9 mouse cellular contexts compared by ENCODE assay signal in genomic region chr12:33955606-33956295, GRCm38 (mm10). TPM values are rescaled to one million over a fixed set of nuclear protein-coding genes. Genes with fewer than 3 reads are reported as not detected.
DNase-seq lines count a peak whose midpoint lies in the region; ATAC-seq lines count a peak whose summit lies in the region.
"Had no signal": no experiment of that assay in that cellular context is flagged by ENCODE, and none has a peak within 500 bp of the region (broad histone marks: within the 10 kb centered on the region; RNA-seq: fewer than 3 reads in every experiment).

No protein-coding gene starts in this region.

- peak; percentile 80 for DNase-seq in embryonic facial prominence, embryonic 10.5 days (ENCODE audit: low spot score)
- DNase-seq in retina, embryonic 14.5 days (ENCODE audit: low spot score) = peak; percentile 48
- DNase-seq in thymus, postnatal 10 days (ENCODE audit: low spot score in 2 of 2) = no peak
- no peak for DNase-seq in urinary bladder, adult 2 months (ENCODE audit: low spot score)
- DNase-seq: liver, embryonic 13.5 days had no signal

- peaks cover 62% of the 10 kb centered on the region for H3K27me3 ChIP-seq in megakaryocyte, embryonic 14.5 days (replicated peaks)
- H3K27me3 ChIP-seq in embryonic facial prominence, embryonic 10.5 days (replicated peaks; ENCODE audit: low read depth, poor library complexity, severe bottlenecking) = peaks cover 77% of the 10 kb centered on the region
- peaks cover 41% of the 10 kb centered on the region for H3K27me3 ChIP-seq in hindbrain, embryonic 16.5 days (replicated peaks; ENCODE audit: control insufficient read depth, insufficient read depth, low read length)

- no peaks in the 10 kb centered on the region for H3K36me3 ChIP-seq in megakaryocyte, embryonic 14.5 days (replicated peaks; ENCODE audit: low read length)
- no peaks in the 10 kb centered on the region for H3K36me3 ChIP-seq in embryonic facial prominence, embryonic 10.5 days (replicated peaks)
- no peaks in the 10 kb centered on the region for H3K36me3 ChIP-seq in hindbrain, embryonic 16.5 days (ENCODE audit: control insufficient read depth, insufficient read depth, low read length)
- H3K36me3 ChIP-seq: liver, embryonic 13.5 days had no signal

- H3K9me3 ChIP-seq in megakaryocyte, embryonic 14.5 days = peaks cover 5% of the 10 kb centered on the region; the same call in 1 of the 2 replicates
- no peaks in the 10 kb centered on the region for H3K9me3 ChIP-seq in embryonic facial prominence, embryonic 10.5 days
- no peaks in the 10 kb centered on the region for H3K9me3 ChIP-seq in hindbrain, embryonic 16.5 days (ENCODE audit: control insufficient read depth, low read length)
- H3K9me3 ChIP-seq: liver, embryonic 13.5 days had no signal

- H3K4me2 ChIP-seq in hindbrain, embryonic 16.5 days (ENCODE audit: low read length) = peak overlapping the region; percentile 2; the same call in 1 of the 2 replicates
- H3K4me2 ChIP-seq: liver, embryonic 13.5 days had no signal

- peak overlapping the region; percentile 98 for H3K27ac ChIP-seq in embryonic facial prominence, embryonic 10.5 days (replicated peaks)
- H3K27ac ChIP-seq in hindbrain, embryonic 16.5 days (ENCODE audit: low read depth, low read length) = no peak overlapping the region
- H3K27ac ChIP-seq: liver, embryonic 13.5 days had no signal

- peaks cover 37% of the 10 kb centered on the region for H3K4me1 ChIP-seq in megakaryocyte, embryonic 14.5 days
- peaks cover 33% of the 10 kb centered on the region for H3K4me1 ChIP-seq in embryonic facial prominence, embryonic 10.5 days
- peaks cover 12% of the 10 kb centered on the region for H3K4me1 ChIP-seq in hindbrain, embryonic 16.5 days (ENCODE audit: control insufficient read depth, insufficient read depth, low read depth, low read length)

- no peak for ATAC-seq in megakaryocyte, adult 5-6 weeks (ENCODE audit: poor library complexity, severe bottlenecking)
- no peak for ATAC-seq in hindbrain, embryonic 16.5 days

- 1% methylated on average over 28 of the region's 28 CpGs for WGBS in embryonic facial prominence, embryonic 10.5 days
- 2% methylated on average over 28 of the region's 28 CpGs for WGBS in hindbrain, embryonic 16.5 days

- peak overlapping the region; percentile 10 for H3K4me3 ChIP-seq in megakaryocyte, embryonic 14.5 days (replicated peaks)
- H3K4me3 ChIP-seq in embryonic facial prominence, embryonic 10.5 days = peak overlapping the region; percentile 87
- no peak overlapping the region for H3K4me3 ChIP-seq in hindbrain, embryonic 16.5 days (ENCODE audit: low read length)

- H3K9ac ChIP-seq in hindbrain, embryonic 16.5 days (ENCODE audit: low read depth, low read length) = no peak overlapping the region
- H3K9ac ChIP-seq: liver, embryonic 13.5 days had no signal

RNA-seq across cellular contexts. Expression of gene Twist1, which starts 1.7 kb away (rescaled TPM):
- 0.19 TPM in 1 of 2 replicates, not detected in the other for polyA plus RNA-seq in megakaryocyte, embryonic 14.5 days (2012; ENCODE audit: insufficient read depth, low replicate concordance)
- total RNA-seq in megakaryocyte, adult 5-6 weeks (2015) = not detected in 2 replicates
- total RNA-seq in megakaryocyte, adult 5-6 weeks (2017) = not detected in 2 replicates
- polyA plus RNA-seq in embryonic facial prominence, embryonic 10.5 days (2016; fragmentation: Nextera tagmentation; extraction: Ambion mirVana) = 29.0 and 35.6 TPM in 2 replicates
- polyA plus RNA-seq in hindbrain, embryonic 16.5 days (2015; fragmentation: Nextera tagmentation; extraction: Ambion mirVana) = 0.34 and 1.0 TPM in 2 replicates
- polyA plus RNA-seq in urinary bladder, adult 2 months (2012; rRNA removed) = 9.7 and 10.0 TPM in 2 replicates

RNA-seq across cellular contexts. Expression of gene Ferd3l, which starts 27.5 kb away (rescaled TPM):
- not detected in 2 replicates for polyA plus RNA-seq in megakaryocyte, embryonic 14.5 days (2012; ENCODE audit: insufficient read depth, low replicate concordance)
- not detected in 2 replicates for total RNA-seq in megakaryocyte, adult 5-6 weeks (2015)
- not detected in 2 replicates for total RNA-seq in megakaryocyte, adult 5-6 weeks (2017)
- 0.52 TPM in 1 of 2 replicates, not detected in the other for polyA plus RNA-seq in embryonic facial prominence, embryonic 10.5 days (2016; fragmentation: Nextera tagmentation; extraction: Ambion mirVana)
- polyA plus RNA-seq in hindbrain, embryonic 16.5 days (2015; fragmentation: Nextera tagmentation; extraction: Ambion mirVana) = 0.24 and 0.42 TPM in 2 replicates
- not detected in 2 replicates for polyA plus RNA-seq in urinary bladder, adult 2 months (2012; rRNA removed)
- polyA plus RNA-seq: liver, embryonic 13.5 days; testis, adult 2 months had no signal

Comparison
In these comparisons a context has a peak if more than half of its experiments do, and no peak if none do; other contexts are left out.
1. DNase-seq: peak in embryonic facial prominence, embryonic 10.5 days (single experiment) and retina, embryonic 14.5 days (single experiment); none in thymus, postnatal 10 days (0 of 2) and urinary bladder, adult 2 months (single experiment).